Comparison of ENCODE assay signal across 8 mouse cellular contexts in genomic region chr10:39898874-39899371, GRCm38 (mm10). TPM values are rescaled to one million over a fixed set of nuclear protein-coding genes. Genes with fewer than 3 reads are reported as not detected.
DNase-seq lines count a peak whose midpoint lies in the region; ATAC-seq and TF ChIP-seq lines count a peak whose summit lies in the region.

Gene Mfsd4b4, minus strand, starts transcription at chr10:39899238.

- peaks cover 5% of the 10 kb centered on the region; the same call in 1 of the 2 replicates for H3K9me3 ChIP-seq in erythroblast, embryonic 14.5 days (ENCODE audit: control insufficient read depth, low read length)
- no peaks in the 10 kb centered on the region for H3K9me3 ChIP-seq in heart, embryonic 11.5 days (replicated peaks; ENCODE audit: control insufficient read depth, low read length)
- 0 out of 2 replicates have a peak, but pooled peaks cover 2% of the 10 kb centered on the region for H3K9me3 ChIP-seq in kidney, embryonic 16.5 days (ENCODE audit: low read length)

- H3K4me3 ChIP-seq in erythroblast, embryonic 14.5 days (replicated peaks): peak within 1 kb of the TSS; percentile 80
- peak within 1 kb of the TSS; percentile 75 for H3K4me3 ChIP-seq in heart, embryonic 11.5 days (ENCODE audit: low read depth, low read length)
- H3K4me3 ChIP-seq in kidney, embryonic 16.5 days (ENCODE audit: low read length): peak within 1 kb of the TSS; percentile 74
- peak within 1 kb of the TSS; percentile 83 for H3K4me3 ChIP-seq in liver, adult 2 months (ENCODE audit: insufficient read depth, low read depth, low read length)
- peak within 1 kb of the TSS; percentile 26 for H3K4me3 ChIP-seq in myocyte

- ATAC-seq in heart, embryonic 11.5 days (replicated peaks; ENCODE audit: insufficient number of reproducible peaks, low FRiP score, low TSS enrichment): peak; percentile 94
- peak; percentile 99 for ATAC-seq in kidney, embryonic 16.5 days (ENCODE audit: low FRiP score, low TSS enrichment)

- H3K27ac ChIP-seq in heart, embryonic 11.5 days (ENCODE audit: low read depth, low read length): peak within 1 kb of the TSS; percentile 83
- peak within 1 kb of the TSS; percentile 93 for H3K27ac ChIP-seq in kidney, embryonic 16.5 days (ENCODE audit: low read length)
- H3K27ac ChIP-seq in liver, adult 2 months (replicated peaks; ENCODE audit: insufficient read depth, low read depth, low read length): peak within 1 kb of the TSS; percentile 69

- WGBS in heart, embryonic 11.5 days (ENCODE audit: insufficient replicate concordance): under 1% methylated on average over 41 of the region's 41 CpGs
- WGBS in kidney, embryonic 16.5 days: under 1% methylated on average over 41 of the region's 41 CpGs
- under 1% methylated on average over 41 of the region's 41 CpGs for WGBS in liver, adult 2 months

- peak; percentile 98 for TF ChIP-seq POLR2A in brain, embryonic 14.5 days (IDR thresholded peaks at IDR 0.05; ENCODE audit: borderline replicate concordance, extremely low read depth, insufficient read depth, insufficient read length, poor library complexity, severe bottlenecking)
- 0 out of 2 replicates have a peak, but pooled peaks have one; percentile 40 for TF ChIP-seq POLR2A in liver, adult 2 months (IDR thresholded peaks at IDR 0.05; ENCODE audit: extremely low read depth, insufficient read depth, low read length)
- peak; percentile 79 for TF ChIP-seq POLR2A in myocyte (IDR thresholded peaks at IDR 0.05; ENCODE audit: insufficient read length, low read depth)

- no peaks in the 10 kb centered on the region for H3K36me3 ChIP-seq in erythroblast, embryonic 14.5 days (ENCODE audit: control insufficient read depth)
- no peaks in the 10 kb centered on the region for H3K36me3 ChIP-seq in heart, embryonic 11.5 days (ENCODE audit: control insufficient read depth, insufficient read depth, low read length)
- H3K36me3 ChIP-seq in kidney, embryonic 16.5 days (ENCODE audit: insufficient read depth, low read length): no peaks in the 10 kb centered on the region
- H3K36me3 ChIP-seq in liver, adult 2 months (ENCODE audit: control insufficient read depth, insufficient read depth, low read length): no peaks in the 10 kb centered on the region
- no peaks in the 10 kb centered on the region for H3K36me3 ChIP-seq in myocyte (ENCODE audit: control insufficient read depth, insufficient read depth)
- no peaks in the 10 kb centered on the region for H3K36me3 ChIP-seq in splenic B cell, adult 2 months (ENCODE audit: control insufficient read depth, insufficient read depth, low read length, poor library complexity, severe bottlenecking)

- no peaks in the 10 kb centered on the region for H3K79me2 ChIP-seq in liver, adult 2 months (ENCODE audit: control insufficient read depth, insufficient read depth, low read length)
- no peaks in the 10 kb centered on the region for H3K79me2 ChIP-seq in myocyte (ENCODE audit: control insufficient read depth, insufficient read depth)

- DNase-seq in B cell, adult 2 months: peak; percentile 72 to 77
- DNase-seq in brain, embryonic 14.5 days (ENCODE audit: low read depth): peak; percentile 97
- peak; percentile 89 for DNase-seq in liver, adult 2 months (ENCODE audit: extremely low read depth, low read depth, low spot score)
- DNase-seq in splenic B cell, adult 2 months (ENCODE audit: low read depth, low spot score): peak; percentile 76

- peak within 1 kb of the TSS; percentile 58 for H3ac ChIP-seq in myocyte (ENCODE audit: control insufficient read depth, insufficient read length)

- H3K9ac ChIP-seq in heart, embryonic 11.5 days (ENCODE audit: low read depth, low read length): peak within 1 kb of the TSS; percentile 97
- peak within 1 kb of the TSS; percentile 93 for H3K9ac ChIP-seq in kidney, embryonic 16.5 days (replicated peaks; ENCODE audit: low read length)
- peak within 1 kb of the TSS; percentile 85 for H3K9ac ChIP-seq in liver, adult 2 months (ENCODE audit: low read depth, low read length)

- no peaks in the 10 kb centered on the region for H3K27me3 ChIP-seq in erythroblast, embryonic 14.5 days (ENCODE audit: control insufficient read depth)
- H3K27me3 ChIP-seq in heart, embryonic 11.5 days (ENCODE audit: control insufficient read depth, insufficient read depth, low read length): no peaks in the 10 kb centered on the region
- no peaks in the 10 kb centered on the region for H3K27me3 ChIP-seq in kidney, embryonic 16.5 days (ENCODE audit: insufficient read depth, low read length)
- no peaks in the 10 kb centered on the region for H3K27me3 ChIP-seq in liver, adult 2 months (ENCODE audit: control insufficient read depth, insufficient read depth, low read length)
- H3K27me3 ChIP-seq in myocyte (ENCODE audit: control insufficient read depth, insufficient read depth, insufficient read length): no peaks in the 10 kb centered on the region
- H3K27me3 ChIP-seq in splenic B cell, adult 2 months (ENCODE audit: control insufficient read depth, insufficient read depth, low read length, poor library complexity, severe bottlenecking): no peaks in the 10 kb centered on the region; the same call in 1 of the 2 replicates

- peak within 1 kb of the TSS; percentile 68 for H3K4me2 ChIP-seq in heart, embryonic 11.5 days
- H3K4me2 ChIP-seq in kidney, embryonic 16.5 days (replicated peaks; ENCODE audit: low read depth, low read length): peak within 1 kb of the TSS; percentile 81
- peak within 1 kb of the TSS; percentile 86 for H3K4me2 ChIP-seq in myocyte (ENCODE audit: low read depth)

- no peak for TF ChIP-seq CTCF in brain, embryonic 14.5 days (IDR thresholded peaks at IDR 0.05; ENCODE audit: borderline replicate concordance, extremely low read depth, insufficient read depth, insufficient read length)
- TF ChIP-seq CTCF in liver, adult 2 months (IDR thresholded peaks at IDR 0.05; ENCODE audit: low read depth, low read length): no peak

- peaks cover 33% of the 10 kb centered on the region for H3K4me1 ChIP-seq in erythroblast, embryonic 14.5 days (ENCODE audit: control insufficient read depth)
- peaks cover 5% of the 10 kb centered on the region; the same call in 1 of the 2 replicates for H3K4me1 ChIP-seq in heart, embryonic 11.5 days (ENCODE audit: control insufficient read depth, insufficient read depth, low read length)
- H3K4me1 ChIP-seq in kidney, embryonic 16.5 days (ENCODE audit: insufficient read depth, low read length): peaks cover 7% of the 10 kb centered on the region
- peaks cover 2% of the 10 kb centered on the region; the same call in 1 of the 2 replicates for H3K4me1 ChIP-seq in liver, adult 2 months (ENCODE audit: control insufficient read depth, insufficient read depth, low read length)

TF ChIP-seq in myocyte, 11 proteins besides CTCF, POLR2A, EP300 and RAD21:
- TF ChIP-seq POLR2AphosphoS2 (IDR thresholded peaks at IDR 0.05; ENCODE audit: insufficient read length, low read depth) (no peak), TCF12 (IDR thresholded peaks at IDR 0.05; ENCODE audit: insufficient read depth, poor library complexity, severe bottlenecking) (no peak), MYOG (IDR thresholded peaks at IDR 0.05; ENCODE audit: control insufficient read depth in 1 of 3, insufficient read depth in 1 of 3, insufficient read length in 2 of 3, low read depth in 2 of 3) (peak in 1 of 3 experiments; percentile 11)
TF ChIP-seq in myocyte: peak in this region for 1.

RNA-seq across cellular contexts. Expression of gene Mfsd4b4, which starts in this region (rescaled TPM):
- 8.6 and 11.0 TPM in 2 replicates for polyA plus RNA-seq in brain, embryonic 14.5 days (2012; rRNA removed)
- not detected in 2 replicates for polyA plus RNA-seq in erythroblast, embryonic 14.5 days (2012)
- 4.3 and 5.5 TPM in 2 replicates for polyA plus RNA-seq in heart, embryonic 11.5 days (2014; fragmentation: Nextera tagmentation; extraction: Ambion mirVana)
- 4.9 and 5.1 TPM in 2 replicates for polyA plus RNA-seq in kidney, embryonic 16.5 days (2015; fragmentation: Nextera tagmentation; extraction: Ambion mirVana)
- 3.0 and 3.3 TPM in 2 replicates for total RNA-seq in liver, adult 2 months (2014; rRNA removed)
- 1.3 and 1.7 TPM in 2 replicates for polyA plus RNA-seq in liver, adult 2 months (2012; rRNA removed)
- 1.1 TPM for polyA plus RNA-seq in myocyte (2012; fragmentation: generic; extraction: Trizol)

Comparison
In these comparisons a context has a peak if more than half of its experiments do, and no peak if none do; other contexts are left out.
1. Peak in every context shown above with its lines: DNase-seq, ATAC-seq, H3K4me3 ChIP-seq and H3K27ac ChIP-seq.
2. POLR2A ChIP-seq: peak in every context shown above with its lines; median percentile 98 in brain, embryonic 14.5 days; 79 in myocyte; 40 in liver, adult 2 months.
3. H3K4me3 ChIP-seq: peak in every context shown above with its lines; median percentile 83 in liver, adult 2 months; 80 in erythroblast, embryonic 14.5 days; 75 in heart, embryonic 11.5 days; 74 in kidney, embryonic 16.5 days; 26 in myocyte.